Mouse (Mus musculus) stomach, postnatal 0 days (tissue): Measurements from ENCODE around the gene Rnf216.

Source experiments
- CTCF ChIP-seq: IDR thresholded peaks from 2 replicates; pipeline ENCODE4 v1.5.1; 2016; ENCODE audit warnings: antibody characterized with exemption, low read depth, mild to moderate bottlenecking, moderate library complexity
- EP300 ChIP-seq: optimal IDR thresholded peaks from 2 replicates; pipeline ENCODE3; 2016; ENCODE audit warnings: antibody characterized with exemption

GRCm38 (mm10) chr5:143129101-143129500, 16.3 kb upstream of the Rnf216 start:
- TF ChIP-seq EP300 (no peak), CTCF (no peak)
